Mouse (Mus musculus) erythroblast, embryonic 14.5 days (primary cell): ENCODE results near the gene Lrrc7.

ENCODE experiments used
- GATA1 ChIP-seq: IDR thresholded peaks from 2 replicates; pipeline ENCODE4 v1.6.1; 2012; ENCODE audit warnings: low read length, inconsistent platforms, mixed read lengths
- TAL1 ChIP-seq: IDR thresholded peaks from 3 replicates; pipeline ENCODE4 v1.6.1; 2012; ENCODE audit warnings: low read length, inconsistent platforms, mixed read lengths

DNA sequence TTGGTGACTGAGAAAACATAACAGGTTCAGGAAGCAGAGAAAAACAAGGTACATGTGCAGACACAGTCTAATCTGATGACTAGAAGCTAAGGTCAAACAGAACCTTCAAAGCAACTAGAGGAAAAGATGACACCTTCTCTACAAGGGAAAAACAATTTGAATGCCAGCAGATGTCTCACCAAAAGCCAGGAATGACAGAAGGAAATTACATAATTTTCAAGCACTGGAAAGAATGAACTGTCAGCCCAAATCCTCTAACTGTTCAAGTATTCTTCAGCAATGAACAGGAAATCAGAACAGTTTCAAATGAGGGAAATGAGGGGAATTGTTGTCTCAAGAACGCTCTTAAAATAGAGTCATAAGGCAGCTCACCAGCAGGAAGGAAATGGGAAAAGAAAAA is 421.4 kb downstream of the Lrrc7 start:
- TF ChIP-seq TAL1 (no peak), GATA1 (no peak)
